Mouse (Mus musculus) heart, embryonic 11.5 days (tissue): ENCODE data around the gene Slc4a4. TPM values are rescaled to one million over a fixed set of nuclear protein-coding genes. Genes with fewer than 3 reads are reported as not detected.
A peak's percentile ranks its signal among the peaks of the same experiment; 100 is the strongest.

Source experiments
- ATAC-seq: fragments of 200-750 bp; cut with Nextera tagmentation; replicated peaks from 2 replicates; pipeline ENCODE4 v1.8.0; 2017; ENCODE audit warnings: moderate library complexity; ENCODE audit not compliant: insufficient number of reproducible peaks, low FRiP score, low TSS enrichment
- H3K27ac ChIP-seq: fragments of 300-500 bp; sonication (generic); 2 replicates; pipeline ENCODE4 v1.5.1; 2014; ENCODE audit warnings: mild to moderate bottlenecking, low read depth, low read length
- H3K27me3 ChIP-seq: fragments of 300-500 bp; sonication (generic); 2 replicates; pipeline ENCODE4 v1.6.1; 2014; ENCODE audit warnings: mild to moderate bottlenecking, low read length, mixed read lengths; ENCODE audit not compliant: control insufficient read depth, insufficient read depth
- H3K36me3 ChIP-seq: fragments of 300-500 bp; sonication (generic); 2 replicates; pipeline ENCODE4 v1.6.1; 2014; ENCODE audit warnings: mild to moderate bottlenecking, low read length, moderate library complexity, mixed read lengths; ENCODE audit not compliant: control insufficient read depth, insufficient read depth
- H3K4me1 ChIP-seq: fragments of 300-500 bp; sonication (generic); 2 replicates; pipeline ENCODE4 v1.6.1; 2014; ENCODE audit warnings: low read length; ENCODE audit not compliant: control insufficient read depth, insufficient read depth
- H3K4me2 ChIP-seq: fragments of 300-500 bp; sonication (generic); 2 replicates; pipeline ENCODE4 v1.6.1; 2014; ENCODE audit warnings: mild to moderate bottlenecking, moderate library complexity
- H3K4me3 ChIP-seq: fragments of 300-500 bp; sonication (generic); 2 replicates; pipeline ENCODE4 v1.5.1; 2014; ENCODE audit warnings: low read depth, low read length
- H3K9ac ChIP-seq: fragments of 300-500 bp; sonication (generic); 2 replicates; pipeline ENCODE4 v1.6.1; 2014; ENCODE audit warnings: mild to moderate bottlenecking, low read depth, low read length, moderate library complexity
- H3K9me3 ChIP-seq: fragments of 300-500 bp; sonication (generic); replicated peaks from 2 replicates; pipeline ENCODE4 v1.6.1; 2016; ENCODE audit warnings: low read length; ENCODE audit not compliant: control insufficient read depth
- WGBS: fragments of 180-500 bp; shearing (Covaris S2); extraction: QIAGEN DNeasy Blood & Tissue Kit; methylation state at CpG from one replicate; pipeline ENCODE4 v1.1.7; 2014; ENCODE audit not compliant: insufficient replicate concordance; 5-methylcytosine and 5-hydroxymethylcytosine counted together
- polyA plus RNA-seq: library from polyadenylated mRNA; unstranded; fragments of >200 nt; fragmentation: Nextera tagmentation; extraction: Ambion mirVana; gene quantifications from 2 replicates; pipeline ENCODE4 v1.2.1, GENCODE M21; 2014

Gene Slc4a4
- polyA plus RNA-seq, 1 experiment from 2014 or later: 3.4 TPM

DNA sequence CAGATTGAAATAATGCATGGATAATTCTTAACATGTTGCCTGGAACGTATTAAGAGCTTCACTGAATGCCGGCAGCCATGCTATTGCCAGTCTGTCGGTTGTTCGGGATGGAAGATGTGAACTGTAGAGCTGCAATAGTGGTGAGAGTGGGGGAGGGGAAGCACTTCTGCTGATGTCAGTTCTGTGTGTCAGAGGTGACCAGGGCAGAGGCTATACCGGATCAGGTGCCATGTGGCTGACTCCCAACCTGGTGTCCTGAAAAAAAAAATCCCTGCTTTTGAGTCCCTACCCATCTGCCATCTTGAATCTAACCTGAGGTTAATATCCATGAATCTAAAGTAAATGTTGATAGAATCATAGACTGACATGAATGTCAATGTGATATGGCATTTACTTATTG lies 39.0 kb downstream of the Slc4a4 start:
- Histone ChIP-seq H3K4me3 (no peak overlapping the region), H3K27me3 (no peaks in the 10 kb centered on the region), H3K9me3 (no peaks in the 10 kb centered on the region), H3K27ac (no peak overlapping the region), H3K4me2 (no peak overlapping the region), H3K4me1 (peaks cover 18% of the 10 kb centered on the region), H3K36me3 (no peaks in the 10 kb centered on the region), H3K9ac (no peak overlapping the region)
- 85% methylated on average over 5 of the region's 5 CpGs for WGBS
- ATAC-seq: no peak

DNA sequence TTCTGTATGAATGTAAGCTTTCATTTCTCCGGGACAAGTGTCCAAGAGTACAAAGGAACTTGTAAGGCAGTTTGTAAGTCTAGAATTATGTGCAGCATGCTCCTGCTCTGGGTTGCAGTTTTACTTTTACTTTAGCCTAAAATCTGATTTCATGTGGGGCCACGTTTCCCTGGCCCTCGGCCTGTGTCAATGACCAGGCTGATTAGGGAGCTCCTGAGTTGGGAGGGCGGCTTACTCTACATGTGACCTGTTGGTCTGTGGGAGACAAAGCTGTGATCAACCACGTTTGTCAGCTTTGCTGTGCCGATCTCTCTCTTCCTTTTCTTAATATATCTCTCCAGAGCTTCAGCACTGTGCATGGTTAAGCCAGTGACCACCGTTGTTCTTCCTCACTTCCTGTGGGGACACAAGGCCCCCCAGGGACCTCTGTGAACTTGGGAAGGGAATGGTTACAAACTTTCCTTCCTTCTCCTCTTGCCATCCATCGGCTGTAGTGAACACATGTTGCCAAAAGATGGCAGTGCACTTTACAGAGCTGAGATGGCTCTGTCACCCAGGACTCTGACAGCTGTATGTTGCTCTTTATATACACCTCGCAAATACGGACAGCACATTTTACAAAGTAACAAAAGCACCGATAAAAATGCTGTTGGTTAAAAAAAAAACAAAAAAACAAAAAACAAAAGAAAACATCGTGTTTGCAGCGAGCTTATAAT lies 41.7 kb downstream of the Slc4a4 start:
- H3K27ac ChIP-seq: no peak overlapping the region
- no peak overlapping the region for H3K4me2 ChIP-seq
- H3K9me3 ChIP-seq: no peaks in the 10 kb centered on the region
- no peak overlapping the region for H3K4me3 ChIP-seq
- no peaks in the 10 kb centered on the region for H3K27me3 ChIP-seq
- H3K36me3 ChIP-seq: no peaks in the 10 kb centered on the region
- peaks cover 26% of the 10 kb centered on the region for H3K4me1 ChIP-seq
- 43% methylated on average over 13 of the region's 13 CpGs for WGBS
- 0 out of 2 replicates have a peak overlapping the region, but pooled peaks have one; percentile 46 for H3K9ac ChIP-seq
- no peak for ATAC-seq

DNA sequence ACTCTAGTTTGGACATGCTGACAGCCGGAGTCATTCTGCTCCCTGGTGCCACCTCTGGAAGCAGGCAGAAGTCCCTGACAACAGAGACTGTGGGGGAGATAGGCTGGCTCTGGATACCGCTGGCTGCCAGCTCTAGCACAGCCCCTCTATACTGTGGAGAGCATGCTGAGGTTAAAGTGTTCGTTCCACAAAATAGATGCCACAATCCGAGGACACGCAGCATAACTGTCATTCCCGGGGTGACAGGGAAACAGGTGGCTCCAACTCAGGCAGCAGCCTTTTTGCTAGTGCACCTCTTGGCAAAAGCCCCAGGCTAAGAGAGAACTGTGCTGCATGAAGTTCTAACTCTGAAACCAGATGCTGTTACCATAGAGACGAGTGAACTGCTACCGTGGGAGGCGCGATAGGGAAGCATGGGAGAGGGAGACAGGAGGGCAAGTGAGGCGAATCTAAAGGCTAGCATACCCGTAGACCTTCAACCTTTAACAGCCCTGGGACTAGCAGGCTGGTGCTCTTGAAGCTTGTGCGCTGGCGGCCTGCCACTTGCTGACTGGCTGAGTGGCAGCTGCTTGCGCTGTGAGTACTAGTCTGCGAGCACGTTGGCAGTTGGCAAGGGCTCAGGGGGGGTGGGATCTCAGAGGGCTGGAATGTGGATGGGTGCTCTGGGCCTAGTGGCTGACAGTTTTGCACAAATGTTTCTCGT lies 42.9 kb downstream of the Slc4a4 start:
- H3K9ac ChIP-seq: 0 out of 2 replicates have a peak overlapping the region, but pooled peaks have one; percentile 28
- no peaks in the 10 kb centered on the region for H3K27me3 ChIP-seq
- H3K4me3 ChIP-seq: no peak overlapping the region
- WGBS: 33% methylated on average over 18 of the region's 18 CpGs
- H3K4me1 ChIP-seq: peaks cover 34% of the 10 kb centered on the region
- H3K27ac ChIP-seq: peak overlapping the region; percentile 84
- peak; percentile 66 for ATAC-seq
- peak overlapping the region; percentile 44 for H3K4me2 ChIP-seq
- no peaks in the 10 kb centered on the region for H3K36me3 ChIP-seq
- no peaks in the 10 kb centered on the region for H3K9me3 ChIP-seq

DNA sequence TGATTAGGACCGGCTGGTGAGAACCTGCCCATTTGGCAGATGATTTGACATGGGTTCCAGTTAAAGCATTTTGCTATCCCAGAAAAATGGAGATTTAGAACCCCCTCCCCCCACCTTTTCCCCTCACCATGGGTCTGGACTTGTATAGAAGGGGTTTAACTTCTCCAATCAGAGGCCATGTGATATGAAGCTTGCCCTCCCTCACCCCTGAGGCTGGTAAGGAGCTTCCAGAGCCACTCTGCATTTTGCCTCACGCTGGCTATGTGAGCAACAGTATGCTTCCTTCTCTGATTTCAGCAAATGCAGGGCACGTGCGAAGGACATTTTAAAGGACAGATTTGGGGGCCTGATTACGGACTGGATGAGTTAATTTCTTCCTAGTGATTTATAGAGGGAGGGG lies 43.5 kb downstream of the Slc4a4 start:
- peak overlapping the region; percentile 50; the same call in 1 of the 2 replicates for H3K9ac ChIP-seq
- H3K27me3 ChIP-seq: no peaks in the 10 kb centered on the region
- peak; percentile 46; the same call in 1 of the 2 replicates for ATAC-seq
- no peak overlapping the region for H3K4me3 ChIP-seq
- peak overlapping the region; percentile 44 for H3K4me2 ChIP-seq
- H3K9me3 ChIP-seq: no peaks in the 10 kb centered on the region
- peaks cover 36% of the 10 kb centered on the region for H3K4me1 ChIP-seq
- H3K27ac ChIP-seq: peak overlapping the region; percentile 84
- WGBS: 49% methylated on average over 5 of the region's 5 CpGs
- H3K36me3 ChIP-seq: no peaks in the 10 kb centered on the region

DNA sequence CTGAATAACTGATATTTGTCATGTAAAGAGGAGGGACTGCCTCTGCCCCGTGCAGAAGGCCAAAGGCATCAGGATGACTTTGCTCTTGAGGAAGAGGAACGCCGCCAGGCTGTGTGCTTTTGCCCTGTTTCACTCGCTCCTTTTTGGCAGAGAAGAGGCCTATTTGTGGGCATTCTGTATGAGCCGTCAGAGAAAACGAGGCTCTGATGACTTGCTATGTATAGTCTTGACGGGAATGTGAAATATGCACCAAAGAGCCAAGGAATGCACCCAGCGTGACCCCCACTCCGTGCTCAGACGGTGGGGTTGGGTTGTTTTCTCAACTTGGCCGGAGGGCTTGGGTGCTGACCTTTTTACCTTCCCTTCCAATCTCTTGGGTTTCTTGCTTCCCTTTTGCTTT lies 44.0 kb downstream of the Slc4a4 start:
- H3K4me3 ChIP-seq: no peak overlapping the region
- H3K9me3 ChIP-seq: no peaks in the 10 kb centered on the region
- no peaks in the 10 kb centered on the region for H3K27me3 ChIP-seq
- H3K27ac ChIP-seq: peak overlapping the region; percentile 84
- H3K36me3 ChIP-seq: no peaks in the 10 kb centered on the region
- H3K9ac ChIP-seq: peak overlapping the region; percentile 50
- H3K4me1 ChIP-seq: peaks cover 36% of the 10 kb centered on the region
- H3K4me2 ChIP-seq: peak overlapping the region; percentile 44
- WGBS: 31% methylated on average over 11 of the region's 11 CpGs
- no peak for ATAC-seq

DNA sequence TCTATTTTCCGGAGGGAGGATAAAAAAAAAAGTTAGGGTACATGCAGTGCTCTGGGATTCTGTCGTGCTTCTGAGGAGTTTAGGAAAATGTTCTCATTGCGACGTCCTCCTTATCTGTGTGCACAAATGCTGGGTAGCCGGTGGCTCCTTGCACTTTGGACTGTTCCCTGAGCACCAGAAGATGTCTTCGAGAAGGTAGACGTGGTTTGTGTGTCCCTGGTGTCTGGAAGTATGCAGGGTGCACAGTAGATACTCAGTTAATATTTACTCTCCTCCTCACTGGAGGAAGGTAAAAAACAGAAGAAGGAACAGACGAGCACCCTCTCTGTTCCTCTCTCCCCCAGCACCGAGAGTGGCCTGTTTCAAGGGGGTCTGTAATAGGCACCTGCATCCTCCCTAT lies 44.6 kb downstream of the Slc4a4 start:
- Histone ChIP-seq H3K4me1 (peaks cover 36% of the 10 kb centered on the region), H3K27ac (no peak overlapping the region), H3K9me3 (no peaks in the 10 kb centered on the region), H3K27me3 (no peaks in the 10 kb centered on the region), H3K36me3 (no peaks in the 10 kb centered on the region), H3K4me2 (no peak overlapping the region), H3K4me3 (no peak overlapping the region), H3K9ac (no peak overlapping the region)
- no peak for ATAC-seq
- WGBS: 73% methylated on average over 9 of the region's 9 CpGs

DNA sequence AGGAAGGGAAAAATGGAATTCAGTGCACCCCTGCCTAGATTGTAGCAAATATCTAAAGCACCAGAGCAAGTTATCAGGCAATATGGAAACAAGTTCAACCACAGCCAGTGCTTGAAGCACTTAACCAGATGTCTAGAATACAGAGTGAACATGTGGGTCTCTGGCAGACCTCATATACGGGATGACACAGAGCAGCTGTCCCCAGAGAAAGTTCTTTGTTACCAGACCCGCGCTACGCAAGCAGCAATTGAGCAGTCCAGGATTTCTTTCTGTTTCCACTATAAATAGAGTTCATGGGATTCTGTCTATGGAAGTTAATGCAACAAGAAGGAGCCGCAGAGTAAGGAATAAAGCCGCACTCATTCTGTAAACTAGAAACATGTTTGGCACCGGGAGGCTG lies 46.8 kb downstream of the Slc4a4 start:
- 0 out of 2 replicates have a peak overlapping the region, but pooled peaks have one; percentile 10 for H3K27ac ChIP-seq
- no peaks in the 10 kb centered on the region for H3K36me3 ChIP-seq
- no peak overlapping the region for H3K9ac ChIP-seq
- no peaks in the 10 kb centered on the region for H3K9me3 ChIP-seq
- 49% methylated on average over 7 of the region's 7 CpGs for WGBS
- no peak overlapping the region for H3K4me3 ChIP-seq
- no peak overlapping the region for H3K4me2 ChIP-seq
- ATAC-seq: no peak
- no peaks in the 10 kb centered on the region for H3K27me3 ChIP-seq
- peaks cover 36% of the 10 kb centered on the region for H3K4me1 ChIP-seq

DNA sequence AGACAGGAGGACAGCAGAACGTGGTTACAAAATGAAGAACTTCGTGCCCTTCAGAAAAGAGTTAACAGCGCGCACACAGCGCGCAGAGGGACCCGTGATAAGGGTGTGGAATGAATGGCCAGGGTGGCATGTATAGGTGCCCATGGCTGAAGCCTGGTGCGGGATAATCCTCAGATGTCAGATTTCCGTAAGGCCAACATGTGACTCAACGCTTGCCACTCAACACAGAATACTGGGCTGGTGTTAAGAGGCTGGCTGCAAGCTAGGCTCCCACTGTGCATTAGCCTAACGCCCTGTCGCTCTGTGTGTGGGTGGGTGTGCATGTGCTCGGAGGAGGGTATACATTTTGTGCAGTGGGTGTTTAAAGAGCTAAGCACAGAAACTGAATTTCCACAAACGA lies 47.3 kb downstream of the Slc4a4 start:
- Histone ChIP-seq H3K9ac (no peak overlapping the region), H3K27me3 (no peaks in the 10 kb centered on the region), H3K4me1 (peaks cover 33% of the 10 kb centered on the region), H3K36me3 (no peaks in the 10 kb centered on the region), H3K27ac (0 out of 2 replicates have a peak overlapping the region, but pooled peaks have one; percentile 10), H3K4me2 (no peak overlapping the region), H3K4me3 (no peak overlapping the region), H3K9me3 (no peaks in the 10 kb centered on the region)
- 67% methylated on average over 14 of the region's 14 CpGs for WGBS
- ATAC-seq: no peak
